Mouse (Mus musculus) fibroblast of lung, adult 2 months (primary cell): ENCODE results near the gene Dok4.
"Not testable (repeated sequence)": the region's sequence is repeated elsewhere in the genome, so short reads cannot be mapped to it uniquely, and the experiment has no call there.

Experiments used
- DNase-seq: peaks from one replicate; pipeline ENCODE4 v3.0.0-alpha.2; 2011; ENCODE audit warnings: low read depth

The Dok4 gene

GRCm38 (mm10) chr8:94841183-94841582 is 34.9 kb downstream of the Dok4 start:
- no peak for DNase-seq

- no peak for DNase-seq
These were observed 37.5 kb downstream of the Dok4 start for GRCm38 (mm10) chr8:94838600-94838999.

- DNase-seq: peak; percentile 83
These were observed 38.2 kb downstream of the Dok4 start, which contains the start of the genes Coq9 and Ciapin1 for GRCm38 (mm10) chr8:94837662-94838574. Gene Coq9 (plus strand): TSS chr8:94838321. Gene Ciapin1 (minus strand): TSS chr8:94838358.

- DNase-seq: no peak
These were observed 39.5 kb downstream of the Dok4 start for GRCm38 (mm10) chr8:94836456-94837240.

- not testable (repeated sequence) for DNase-seq
These were observed 40.4 kb downstream of the Dok4 start for GRCm38 (mm10) chr8:94835751-94836150.

- not testable (repeated sequence) for DNase-seq
These were observed 42.2 kb downstream of the Dok4 start for GRCm38 (mm10) chr8:94833901-94834405.

- DNase-seq: no peak
These were observed 47.8 kb downstream of the Dok4 start for GRCm38 (mm10) chr8:94828284-94828683.

GRCm38 (mm10) chr8:94826210-94826609 is 49.9 kb downstream of the Dok4 start:
- no peak for DNase-seq

DNA sequence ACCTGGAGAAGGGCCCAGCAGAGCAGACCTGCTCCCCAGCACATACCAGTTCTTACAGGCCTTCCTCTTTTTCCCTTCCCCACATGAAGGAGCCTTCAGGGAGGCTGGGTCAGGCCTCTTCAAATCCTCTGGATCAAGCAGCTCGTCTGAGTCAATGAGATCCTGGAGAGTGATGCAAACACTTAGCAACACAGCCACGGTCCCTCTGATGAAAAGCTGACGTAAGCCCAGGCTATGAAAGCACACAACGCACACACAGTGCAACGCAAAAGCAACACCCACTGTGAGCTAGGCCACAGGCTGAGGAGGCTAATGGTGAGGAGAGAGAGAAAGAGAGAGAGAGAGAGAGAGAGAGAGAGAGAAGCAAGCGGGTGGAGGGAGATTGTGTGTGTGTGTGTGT is 51.0 kb downstream of the Dok4 start:
- DNase-seq: no peak

DNA sequence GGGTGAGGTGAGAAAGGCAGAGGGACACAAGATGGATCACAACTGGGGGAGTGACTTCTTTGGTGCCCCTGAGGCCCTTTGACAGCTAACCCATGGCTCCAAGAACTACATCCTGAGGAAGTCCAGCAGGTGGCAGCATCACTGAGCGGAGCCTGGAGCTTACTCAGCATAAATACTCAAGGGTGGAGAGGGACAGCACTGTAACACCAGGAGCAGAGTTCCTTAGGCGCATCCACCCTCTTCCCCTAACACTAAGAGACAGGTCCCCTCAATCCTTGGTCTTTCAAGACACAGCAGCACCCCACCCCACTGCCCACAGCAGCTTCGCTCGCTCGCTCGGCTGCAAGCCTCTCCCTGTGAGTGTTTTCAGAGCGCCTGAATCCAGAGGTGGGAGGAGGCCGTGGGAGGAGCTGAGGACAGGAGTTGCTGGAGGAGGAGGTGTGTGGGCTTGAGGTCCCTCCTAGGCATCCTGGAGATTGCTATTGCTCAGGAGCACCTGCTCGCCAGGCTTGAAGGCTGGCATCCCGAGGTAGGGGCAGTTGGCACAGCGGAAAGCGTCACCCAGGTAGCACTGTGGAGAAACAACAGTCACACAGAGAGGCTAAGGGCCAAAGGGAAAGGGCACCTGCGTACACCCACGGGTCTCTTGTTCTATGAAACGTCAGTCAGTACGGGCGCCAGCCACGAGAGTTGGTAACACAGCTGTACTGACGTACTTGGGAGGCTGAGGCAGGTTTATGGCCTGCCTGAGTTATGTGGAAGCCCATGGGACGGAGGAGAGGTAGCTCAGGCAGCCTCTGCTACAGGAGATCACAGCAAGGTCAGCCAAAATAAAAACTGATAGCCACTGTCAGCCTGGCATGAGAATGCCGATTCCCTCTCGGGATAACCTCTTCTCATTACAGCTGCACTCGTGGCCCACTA is 53.2 kb downstream of the Dok4 start:
- DNase-seq: peak; percentile 30

- DNase-seq: no peak
These were observed 54.7 kb downstream of the Dok4 start for GRCm38 (mm10) chr8:94821381-94821780.

DNA sequence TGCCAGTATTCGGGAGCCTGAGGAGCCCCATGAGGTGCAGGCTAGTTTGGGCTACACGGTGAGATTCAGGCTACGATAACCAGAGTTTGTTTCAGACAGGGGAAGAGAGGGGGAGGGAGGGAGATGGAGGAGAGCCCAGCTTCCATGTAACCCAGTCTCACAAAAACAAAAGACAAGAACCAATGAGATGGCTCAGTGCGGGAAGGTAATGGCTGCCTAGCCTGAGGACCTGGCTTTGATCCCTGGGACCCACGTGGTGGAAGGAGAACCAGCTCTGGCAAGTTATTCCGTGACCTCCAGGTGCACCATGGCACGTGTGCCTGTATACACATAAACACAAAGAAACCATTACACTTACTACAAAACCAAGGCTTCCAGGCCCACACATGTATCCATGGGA is 55.6 kb downstream of the Dok4 start:
- DNase-seq: no peak

- no peak for DNase-seq
These were observed 56.4 kb downstream of the Dok4 start for GRCm38 (mm10) chr8:94819671-94820179.

GRCm38 (mm10) chr8:94817933-94818332 is 58.2 kb downstream of the Dok4 start:
- no peak for DNase-seq

- no peak for DNase-seq
These were observed 61.6 kb downstream of the Dok4 start for GRCm38 (mm10) chr8:94814556-94814955.
